Mouse (Mus musculus) G1E (cell line): ENCODE results near the gene Pygo1.

ENCODE experiments used
- CTCF ChIP-seq: IDR thresholded peaks from 2 replicates; pipeline ENCODE4 v1.5.1; 2012; ENCODE audit warnings: low read depth, low read length, inconsistent platforms, mixed read lengths
- GATA1 ChIP-seq: IDR thresholded peaks from 2 replicates; pipeline ENCODE4 v1.6.1; 2012; ENCODE audit warnings: borderline replicate concordance, low read length, inconsistent platforms, mixed read lengths
- GATA2 ChIP-seq: IDR thresholded peaks from 2 replicates; pipeline ENCODE4 v1.6.1; 2012; ENCODE audit warnings: low read depth, low read length, inconsistent platforms, borderline replicate concordance
- TAL1 ChIP-seq: conservative IDR thresholded peaks from 2 replicates; pipeline ENCODE4 v1.6.1; 2012; ENCODE audit warnings: low read depth, low read length, inconsistent platforms, mixed read lengths

GRCm38 (mm10) chr9:72915728-72916127, 9.7 kb upstream of the Pygo1 start:
- TF ChIP-seq CTCF (no peak), GATA1 (no peak), TAL1 (no peak), GATA2 (no peak)
